Mouse (Mus musculus) thymus, postnatal 14 days (tissue): ENCODE measurements at regions not wholly inside any gene's neighbourhood (a gene's known extent, or its start where the extent isn't known, plus 50 kb on each side); places are given as distances from the start of the nearest gene placed in this dataset.

Experiments used
- DNase-seq: peaks from one replicate; pipeline ENCODE4 v3.0.0; 2021

- no peak for DNase-seq
Observed at GRCm38 (mm10) chr1:166811341-166812071, 129.9 kb upstream of the Fmo9 start.

GRCm38 (mm10) chr1:166812072-166812461, 130.4 kb upstream of the Fmo9 start:
- DNase-seq = no peak

- no peak for DNase-seq
Observed at GRCm38 (mm10) chr1:166812920-166813439, 131.3 kb upstream of the Fmo9 start.

- no peak for DNase-seq
Observed at GRCm38 (mm10) chr1:166817927-166818326, 136.3 kb upstream of the Fmo9 start.

- peak; percentile 37 for DNase-seq
Observed at GRCm38 (mm10) chr1:166818682-166819081, 137.0 kb upstream of the Fmo9 start.

- no peak for DNase-seq
Observed at GRCm38 (mm10) chr1:166819420-166819819, 137.8 kb upstream of the Fmo9 start.

- DNase-seq = no peak
Observed at GRCm38 (mm10) chr1:166820050-166820449, 138.4 kb upstream of the Fmo9 start.

GRCm38 (mm10) chr1:166821146-166821545, 139.5 kb upstream of the Fmo9 start:
- no peak for DNase-seq

- no peak for DNase-seq
Observed at GRCm38 (mm10) chr1:166837299-166837698, 155.7 kb upstream of the Fmo9 start.

GRCm38 (mm10) chr1:166839833-166840232, 158.2 kb upstream of the Fmo9 start:
- DNase-seq = no peak

- peak; percentile 56 for DNase-seq
Observed at GRCm38 (mm10) chr1:166843397-166843877, 157.8 kb upstream of the Fam78b start.

- DNase-seq = no peak
Observed at GRCm38 (mm10) chr1:166846566-166846965, 154.7 kb upstream of the Fam78b start.

GRCm38 (mm10) chr1:166847233-166847632, 154.0 kb upstream of the Fam78b start:
- DNase-seq = no peak

GRCm38 (mm10) chr1:166848015-166848535, 153.1 kb upstream of the Fam78b start:
- no peak for DNase-seq

GRCm38 (mm10) chr1:166855988-166856387, 145.2 kb upstream of the Fam78b start:
- DNase-seq = no peak

GRCm38 (mm10) chr1:166866256-166866655, 135.0 kb upstream of the Fam78b start:
- DNase-seq = no peak

- DNase-seq = no peak
Observed at GRCm38 (mm10) chr1:166871258-166871657, 130.0 kb upstream of the Fam78b start.

- DNase-seq = no peak
Observed at GRCm38 (mm10) chr1:166876452-166876851, 124.8 kb upstream of the Fam78b start.

GRCm38 (mm10) chr1:166883215-166883614, 118.0 kb upstream of the Fam78b start:
- DNase-seq = no peak

- DNase-seq = no peak
Observed at GRCm38 (mm10) chr1:166895945-166896344, 105.3 kb upstream of the Fam78b start.

GRCm38 (mm10) chr1:166898741-166899140, 102.5 kb upstream of the Fam78b start:
- DNase-seq = no peak

- peak; percentile 3 for DNase-seq
Observed at GRCm38 (mm10) chr1:166899238-166899637, 102.0 kb upstream of the Fam78b start.

- no peak for DNase-seq
Observed at GRCm38 (mm10) chr1:166900028-166900427, 101.2 kb upstream of the Fam78b start.

GRCm38 (mm10) chr1:166900441-166901161, 100.6 kb upstream of the Fam78b start:
- no peak for DNase-seq
